Mouse (Mus musculus) T-helper 2 cell (primary cell): ENCODE data around the gene Tpk1.

ENCODE experiments used
- in situ Hi-C: fragments of 300-600 bp; cut with MboI, MseI; formaldehyde crosslinking; loops from one replicate; pipeline ENCODE4 v1.15.1; 2025; ENCODE audit warnings: high pct_unique_total_duplicates

Gene Tpk1

GRCm38 (mm10) chr6:43445856-43446255, 220.2 kb downstream of the Tpk1 start:
- in situ Hi-C loops: no loop called here

- in situ Hi-C loops: no loop called here
Observed at GRCm38 (mm10) chr6:43442191-43442590, 223.9 kb downstream of the Tpk1 start.

- in situ Hi-C loops: no loop called here
Observed at GRCm38 (mm10) chr6:43435987-43436541, 230.0 kb downstream of the Tpk1 start.

GRCm38 (mm10) chr6:43434365-43434764, 231.7 kb downstream of the Tpk1 start:
- in situ Hi-C loops: no loop called here

- in situ Hi-C loops: no loop called here
Observed at GRCm38 (mm10) chr6:43424978-43425377, 241.1 kb downstream of the Tpk1 start.

DNA sequence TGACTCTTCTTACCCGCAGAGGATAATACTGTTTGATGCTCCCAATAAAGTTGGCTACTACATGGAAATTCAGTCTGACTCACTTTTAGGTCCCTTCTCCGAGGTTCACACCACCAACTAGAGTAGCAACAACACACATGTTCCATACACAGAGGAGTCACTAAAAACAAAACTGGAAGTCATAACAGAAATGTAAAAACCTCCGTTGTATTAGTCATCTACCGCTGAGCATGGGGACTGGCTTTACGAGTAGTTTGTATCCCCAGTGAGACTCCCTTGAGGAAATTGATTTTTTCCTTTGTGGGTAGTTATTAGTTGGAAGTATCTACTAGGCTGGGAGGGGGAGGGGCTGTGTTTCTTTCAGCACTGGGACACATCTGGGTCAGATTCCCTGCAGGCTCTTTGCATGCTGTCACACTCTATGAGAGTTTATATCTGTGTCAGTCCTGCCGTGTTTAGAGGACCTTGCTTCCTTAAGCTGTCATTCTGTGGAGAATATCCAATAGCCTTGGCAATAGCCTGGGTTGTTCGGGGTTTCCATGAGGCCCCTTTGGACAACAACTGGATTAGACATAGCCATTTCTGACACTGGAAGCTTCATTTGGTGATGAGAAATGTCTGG, 245.6 kb downstream of the Tpk1 start:
- in situ Hi-C loops: no loop called here

DNA sequence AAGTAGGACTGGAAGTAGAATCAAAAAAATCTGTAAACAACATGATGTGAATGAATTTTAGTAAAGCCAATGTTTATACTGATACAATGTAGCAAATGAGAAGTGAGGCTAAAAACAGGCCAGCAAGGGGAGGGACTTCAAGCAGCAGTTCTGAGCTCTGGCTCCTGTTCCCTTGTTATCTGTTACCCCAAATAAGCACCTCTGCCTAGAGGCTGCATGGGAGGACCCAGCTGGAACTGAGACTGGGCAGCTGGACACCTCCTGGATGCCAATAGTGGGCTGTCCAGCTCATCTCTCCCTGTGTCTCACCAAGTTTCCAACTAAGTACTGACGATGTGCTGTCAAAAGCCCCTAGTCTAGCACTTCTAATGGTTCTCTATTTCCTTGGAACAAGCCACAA, 257.1 kb downstream of the Tpk1 start:
- in situ Hi-C loops: no loop called here

GRCm38 (mm10) chr6:43403076-43403475, 263.0 kb downstream of the Tpk1 start:
- in situ Hi-C loops: no loop called here

GRCm38 (mm10) chr6:43402219-43402997, 263.7 kb downstream of the Tpk1 start:
- in situ Hi-C loops: no loop called here

DNA sequence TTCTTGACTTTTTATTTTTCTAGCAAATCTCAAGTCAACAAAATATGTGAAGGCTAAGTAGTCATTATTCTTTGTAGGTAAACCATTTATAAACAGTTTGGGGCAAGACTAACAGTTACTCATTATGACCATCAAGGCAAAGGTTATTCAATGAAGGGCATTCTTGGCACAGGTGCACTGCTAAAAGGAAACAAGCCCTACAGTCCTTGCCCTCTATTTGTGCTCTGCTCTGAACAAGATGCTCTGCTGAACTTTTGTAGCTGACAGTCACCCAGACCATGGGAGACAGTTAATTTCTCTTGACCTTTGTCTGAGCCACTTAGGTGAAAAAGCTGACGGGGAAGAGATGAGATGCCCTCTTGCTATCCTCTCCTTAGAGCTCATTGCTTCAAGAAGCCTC, 269.7 kb downstream of the Tpk1 start:
- in situ Hi-C loops: no loop called here

DNA sequence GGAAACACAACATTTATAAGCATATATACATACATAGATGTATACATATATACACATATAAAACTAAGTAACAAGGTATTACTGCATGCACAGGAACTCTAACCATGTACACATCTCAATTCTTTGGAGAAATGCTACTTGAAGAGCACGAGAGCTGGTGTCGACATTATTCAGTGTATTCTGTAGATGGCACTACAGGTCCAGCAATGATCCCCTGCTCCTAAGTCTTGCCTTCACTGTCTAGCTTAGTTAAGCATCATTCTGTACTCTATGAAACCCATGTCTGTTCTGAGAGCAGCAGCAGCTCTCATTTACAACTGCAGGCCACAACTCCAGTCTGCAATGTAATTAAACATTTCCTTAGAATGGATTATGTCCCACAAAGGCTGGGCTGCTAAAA, 270.5 kb downstream of the Tpk1 start:
- in situ Hi-C loops: no loop called here

- in situ Hi-C loops: no loop called here
Observed at GRCm38 (mm10) chr6:43391358-43391757, 274.7 kb downstream of the Tpk1 start.

DNA sequence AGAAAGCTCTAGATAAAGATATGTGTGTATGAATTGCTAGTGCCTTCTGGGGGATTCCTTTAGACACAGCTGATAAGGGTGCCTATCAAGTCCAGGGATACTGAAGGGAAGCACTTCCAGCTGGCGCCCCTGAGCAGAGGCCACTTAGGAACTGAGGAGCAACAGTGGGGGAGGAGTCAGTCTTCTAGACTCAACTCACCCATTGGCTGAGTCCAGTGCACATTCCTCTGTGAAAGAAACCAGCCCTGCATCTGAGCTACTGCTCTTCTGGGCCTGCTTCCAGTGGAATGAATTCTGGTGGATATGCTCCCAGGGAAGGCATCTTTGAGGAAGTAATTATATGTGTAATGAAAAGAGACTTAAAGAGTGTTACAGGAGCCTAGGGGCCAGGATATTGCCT, 278.8 kb downstream of the Tpk1 start:
- in situ Hi-C loops: no loop called here

DNA sequence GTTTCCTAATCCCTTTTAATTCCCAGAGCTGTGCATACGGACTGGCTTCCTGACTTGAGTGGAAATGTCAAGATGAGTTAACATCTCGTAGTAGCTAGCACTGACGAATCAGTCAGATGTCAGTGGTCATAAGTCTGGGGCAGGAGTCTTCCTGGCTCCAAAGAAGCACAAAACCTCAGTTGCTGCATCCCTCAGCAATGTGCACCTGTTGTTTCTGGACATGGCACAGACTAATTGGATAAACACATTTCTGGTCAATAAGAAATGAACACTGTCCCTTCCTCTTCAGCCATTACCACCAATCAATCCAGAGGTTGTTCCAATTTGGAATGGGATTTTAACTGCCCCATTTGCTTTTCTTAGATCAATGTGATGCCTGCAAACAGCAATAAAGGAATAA, 281.2 kb downstream of the Tpk1 start:
- in situ Hi-C loops: no loop called here

GRCm38 (mm10) chr6:43384304-43384703, 281.8 kb downstream of the Tpk1 start:
- in situ Hi-C loops: no loop called here

DNA sequence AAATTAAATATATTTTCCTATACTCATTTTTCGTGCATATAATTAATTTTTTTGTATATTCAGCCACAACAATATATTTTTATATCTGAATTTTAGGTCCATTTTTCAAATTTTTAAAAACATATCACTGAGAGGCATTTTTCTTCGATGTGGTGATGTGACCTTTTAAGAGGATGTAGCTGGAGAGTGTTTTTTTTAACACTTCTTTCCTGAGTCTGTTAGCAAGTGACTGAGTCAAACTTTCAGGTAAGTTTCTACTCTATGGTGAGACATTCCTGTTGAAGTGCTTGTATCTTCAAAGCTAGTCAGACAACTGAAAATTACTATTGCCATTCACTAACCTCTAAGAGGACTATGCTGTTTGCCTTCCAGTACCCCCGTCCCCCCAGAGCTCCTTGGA, 283.3 kb downstream of the Tpk1 start:
- in situ Hi-C loops: no loop called here

DNA sequence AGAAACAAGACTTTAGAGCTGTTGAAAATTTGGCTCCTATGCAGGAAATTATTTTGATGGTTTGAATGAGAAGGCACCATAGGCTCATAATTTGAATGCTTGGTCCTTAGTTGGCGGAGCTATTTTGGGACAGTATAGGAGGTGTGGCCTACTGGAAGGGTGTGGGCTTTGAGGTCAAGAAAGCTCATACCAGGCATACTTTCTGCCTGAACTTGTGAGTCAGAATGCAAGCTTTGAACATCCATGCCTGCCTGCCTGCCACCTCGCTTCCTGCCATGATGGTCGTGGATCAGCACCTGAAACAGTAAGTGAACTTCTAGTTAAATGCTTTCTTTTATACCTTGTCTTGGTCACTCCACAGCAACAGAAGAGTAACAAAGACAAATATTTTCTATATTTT, 283.8 kb downstream of the Tpk1 start:
- in situ Hi-C loops: no loop called here

- in situ Hi-C loops: no loop called here
Observed at GRCm38 (mm10) chr6:43373206-43373605, 292.9 kb downstream of the Tpk1 start.

DNA sequence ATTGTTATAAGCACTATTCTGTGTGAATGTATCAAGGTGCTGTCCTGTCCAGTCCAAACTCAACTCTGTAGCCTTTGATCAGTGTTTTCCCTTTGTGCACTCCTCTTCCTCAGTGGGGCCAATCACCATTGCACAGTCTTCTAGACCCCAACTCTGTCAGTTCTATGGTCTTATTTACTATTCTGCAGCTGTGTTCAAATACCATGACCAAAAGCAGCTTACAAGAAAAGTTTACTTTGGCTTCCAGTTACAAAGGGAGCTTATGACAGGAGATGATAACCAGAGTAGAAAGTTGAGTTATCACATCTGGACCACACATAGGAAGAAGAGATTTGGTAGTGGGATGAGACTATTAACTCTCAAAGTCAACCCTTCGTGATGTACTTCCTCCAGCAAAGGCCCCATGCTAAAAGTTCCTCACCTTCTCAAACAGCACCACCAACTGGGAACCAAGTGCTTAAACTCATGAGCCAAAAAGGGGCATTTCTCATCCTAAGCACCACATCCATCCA, 298.6 kb downstream of the Tpk1 start:
- in situ Hi-C loops: no loop called here

DNA sequence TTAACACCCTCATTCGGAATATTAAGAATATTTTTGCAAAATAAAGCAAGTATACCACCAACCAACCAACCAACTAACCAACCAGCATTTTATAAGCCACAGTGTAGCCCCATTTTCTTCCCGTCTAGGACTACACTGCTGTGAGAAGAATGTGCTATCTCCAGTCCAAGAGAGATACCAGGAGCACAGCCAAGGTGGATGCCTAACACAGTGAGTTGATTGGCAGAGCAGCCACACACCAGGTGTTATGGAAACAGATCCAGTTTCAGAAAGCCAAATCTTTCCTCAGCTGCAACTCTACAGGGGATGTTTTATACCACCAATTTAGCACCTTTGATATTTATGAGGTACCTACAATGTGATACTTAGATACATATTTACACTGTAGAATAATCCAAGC, 299.1 kb downstream of the Tpk1 start:
- in situ Hi-C loops: no loop called here

DNA sequence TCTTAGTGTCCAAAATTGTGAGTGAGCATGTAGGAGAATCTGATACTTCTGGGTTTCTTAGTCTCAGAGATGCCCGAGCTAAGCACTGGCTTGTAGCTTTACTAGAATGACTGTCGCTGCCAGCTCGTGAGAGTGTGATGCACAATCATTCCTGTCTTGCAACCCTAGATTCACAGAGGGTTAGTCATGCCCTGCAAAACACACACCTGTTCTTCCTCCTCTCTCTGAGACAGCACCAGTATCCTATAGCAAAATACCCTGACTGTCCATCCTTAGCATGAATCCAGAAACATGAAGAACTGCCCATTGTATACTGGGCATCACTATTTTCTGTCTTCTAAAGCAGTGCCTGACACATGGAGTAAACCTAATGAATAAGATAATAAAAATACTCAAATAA, 302.2 kb downstream of the Tpk1 start:
- in situ Hi-C loops: no loop called here

DNA sequence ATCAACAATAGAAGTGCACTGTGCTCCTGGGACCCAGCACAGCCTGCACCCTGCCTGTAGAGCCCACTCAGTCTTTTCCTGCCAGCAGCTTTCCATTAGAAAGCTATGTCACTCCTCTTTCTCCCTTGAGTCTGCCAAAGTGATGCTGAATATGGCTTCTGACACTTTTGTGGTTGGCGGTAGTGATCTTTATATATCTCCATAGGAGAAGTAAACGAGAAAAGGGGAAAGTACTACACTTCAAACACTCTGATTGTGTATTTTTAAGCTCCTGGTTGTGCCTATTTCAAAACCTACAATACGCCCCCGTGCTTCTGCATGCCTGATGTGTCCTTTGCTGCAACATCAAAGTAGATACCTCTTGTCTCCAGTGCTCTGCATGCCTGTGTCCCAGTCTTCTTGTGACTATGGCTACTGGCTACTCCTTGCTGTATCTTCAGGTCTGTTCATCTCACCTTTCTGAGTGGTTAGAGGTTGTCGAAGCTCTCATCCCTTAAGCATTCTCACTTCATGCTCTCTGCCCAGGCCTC, 302.7 kb downstream of the Tpk1 start:
- in situ Hi-C loops: no loop called here

GRCm38 (mm10) chr6:43361248-43361647, 304.8 kb downstream of the Tpk1 start:
- in situ Hi-C loops: no loop called here
